Mouse (Mus musculus) brain, embryonic 14.5 days (tissue): ENCODE measurements around the gene Rpl36.

Source experiments
- CTCF ChIP-seq: fragments of 200-500 bp; IDR thresholded peaks from 2 replicates; pipeline ENCODE4 v1.5.1; 2012; ENCODE audit warnings: inconsistent platforms, mild to moderate bottlenecking, moderate library complexity, borderline replicate concordance; ENCODE audit not compliant: insufficient read depth, insufficient read length; ENCODE audit errors: extremely low read depth
- POLR2A ChIP-seq: fragments of 200-500 bp; IDR thresholded peaks from 2 replicates; pipeline ENCODE4 v1.6.1; 2012; ENCODE audit warnings: mild to moderate bottlenecking, inconsistent platforms, borderline replicate concordance; ENCODE audit not compliant: poor library complexity, insufficient read depth, insufficient read length, severe bottlenecking; ENCODE audit errors: extremely low read depth

DNA sequence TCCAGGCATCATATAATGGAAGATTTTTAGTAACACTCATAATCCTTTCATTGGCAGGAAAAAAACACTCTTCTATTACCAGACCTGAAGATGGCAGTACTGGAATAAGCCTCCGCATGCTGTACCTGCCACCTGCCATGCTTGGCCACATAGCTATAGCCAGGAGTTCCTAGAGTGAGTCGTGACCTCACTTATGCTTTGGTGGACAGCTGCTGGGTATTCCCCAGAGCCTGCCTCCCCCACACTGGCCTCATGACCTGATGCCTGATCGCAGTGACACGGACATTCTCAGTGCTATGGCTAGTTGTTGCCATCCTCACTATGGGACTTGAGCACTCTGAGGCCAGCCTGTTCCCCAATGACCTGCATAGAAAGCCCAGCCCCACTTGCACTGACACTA is 42.9 kb upstream of the Rpl36 start:
- TF ChIP-seq CTCF (no peak), POLR2A (no peak)
